Mouse (Mus musculus): ENCODE measurements at regions not wholly inside any gene's neighbourhood (a gene's known extent, or its start where the extent isn't known, plus 50 kb on each side); places are given as distances from the start of the nearest gene placed in this dataset.

DNA sequence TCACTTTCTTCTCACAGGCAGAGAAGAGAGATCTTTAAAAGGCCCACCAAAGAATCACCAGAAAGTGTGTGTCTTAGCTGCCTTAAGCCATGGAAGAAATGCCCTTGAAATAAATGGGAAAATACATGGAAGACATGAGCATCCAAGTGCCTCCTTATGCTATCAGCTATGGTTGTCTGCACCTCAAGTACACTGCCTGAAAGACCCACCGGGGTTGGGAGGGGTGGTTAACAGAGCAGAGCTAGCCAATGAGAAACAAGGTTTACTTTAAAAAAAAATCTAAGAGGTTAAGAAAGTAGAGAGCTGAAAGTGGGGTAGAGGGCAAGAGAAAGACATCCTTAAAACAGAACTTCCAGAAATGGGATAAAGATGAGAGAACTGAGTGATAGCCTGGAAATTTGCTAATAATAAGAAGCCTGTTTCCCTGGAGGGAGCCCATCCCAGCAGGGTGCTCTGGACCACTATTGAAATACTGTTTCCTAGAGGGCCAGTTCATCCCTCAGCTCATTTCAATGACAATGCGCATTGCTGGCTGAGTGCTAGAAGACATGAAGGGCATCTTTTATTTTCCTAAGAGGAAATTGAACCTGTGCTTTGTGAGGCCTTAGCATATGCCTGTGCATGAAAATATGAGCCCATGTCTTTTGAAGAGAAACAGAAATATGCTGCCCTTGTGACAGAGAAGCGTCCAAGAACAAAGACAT, 262.9 kb upstream of the Nt5e start:
- ATAC-seq (replicated peaks; ENCODE audit: low FRiP score, low TSS enrichment, poor library complexity, severe bottlenecking), result no peak

DNA sequence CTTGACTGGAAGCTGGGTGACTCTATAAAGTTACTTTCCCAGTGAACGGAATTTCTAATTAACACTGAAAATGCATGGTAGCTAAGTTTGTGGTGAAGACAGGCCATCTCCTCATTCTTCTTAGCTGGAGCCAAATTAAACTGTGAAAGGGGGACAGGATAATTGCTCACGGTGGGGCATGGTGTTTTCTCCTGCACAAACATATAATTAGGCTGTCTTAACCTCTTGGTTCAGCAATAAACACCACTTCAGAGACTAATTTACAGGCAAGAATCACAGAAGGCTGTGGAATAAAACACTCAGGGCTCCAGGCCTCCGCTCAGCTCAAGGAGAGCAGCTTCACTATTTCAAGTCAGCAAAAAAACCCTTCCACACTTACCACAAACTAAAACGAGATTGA, 261.9 kb upstream of the Nt5e start:
- ATAC-seq (replicated peaks; ENCODE audit: low FRiP score, low TSS enrichment, poor library complexity, severe bottlenecking), result no peak

DNA sequence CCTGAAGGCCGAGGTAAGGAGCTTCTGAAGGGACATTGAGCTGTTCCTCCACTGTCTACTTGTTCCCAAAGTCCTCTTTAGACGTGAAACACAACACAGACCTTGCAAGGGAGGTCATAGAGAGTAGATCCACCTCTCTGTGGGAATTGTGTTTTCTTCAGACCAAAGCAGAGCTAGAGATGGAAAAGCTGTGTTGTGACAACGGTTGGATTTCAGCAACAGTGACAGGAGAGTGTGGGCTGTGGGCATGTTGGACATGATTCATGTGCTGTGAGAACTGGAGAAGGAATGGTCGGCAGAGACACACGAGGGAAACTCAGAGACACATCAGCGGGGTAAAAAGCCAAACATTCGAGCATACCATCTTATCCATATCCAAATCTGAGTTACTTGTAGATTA, 261.2 kb upstream of the Nt5e start:
- ATAC-seq (replicated peaks; ENCODE audit: low FRiP score, low TSS enrichment, poor library complexity, severe bottlenecking), result no peak

DNA sequence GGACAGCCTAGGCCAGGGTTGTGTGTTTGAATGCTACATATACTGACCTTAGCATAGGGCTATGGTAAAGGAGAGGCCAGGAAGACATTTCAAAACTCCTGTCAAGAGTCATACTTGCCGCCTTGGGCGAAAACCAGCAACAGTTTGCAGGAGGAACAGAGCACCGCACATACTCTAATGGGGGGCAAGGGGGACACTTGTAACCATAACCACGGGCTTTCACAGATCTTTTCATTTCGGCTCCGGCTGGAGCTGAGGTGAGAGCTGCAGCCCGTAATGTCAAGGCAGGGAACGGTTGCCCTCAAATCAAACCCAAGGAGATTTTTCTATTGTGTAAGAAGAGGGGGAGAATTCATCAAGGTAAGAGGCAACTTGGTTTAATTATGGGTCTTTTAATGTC, 258.7 kb upstream of the Nt5e start:
- ATAC-seq (replicated peaks; ENCODE audit: low FRiP score, low TSS enrichment, poor library complexity, severe bottlenecking), result no peak

DNA sequence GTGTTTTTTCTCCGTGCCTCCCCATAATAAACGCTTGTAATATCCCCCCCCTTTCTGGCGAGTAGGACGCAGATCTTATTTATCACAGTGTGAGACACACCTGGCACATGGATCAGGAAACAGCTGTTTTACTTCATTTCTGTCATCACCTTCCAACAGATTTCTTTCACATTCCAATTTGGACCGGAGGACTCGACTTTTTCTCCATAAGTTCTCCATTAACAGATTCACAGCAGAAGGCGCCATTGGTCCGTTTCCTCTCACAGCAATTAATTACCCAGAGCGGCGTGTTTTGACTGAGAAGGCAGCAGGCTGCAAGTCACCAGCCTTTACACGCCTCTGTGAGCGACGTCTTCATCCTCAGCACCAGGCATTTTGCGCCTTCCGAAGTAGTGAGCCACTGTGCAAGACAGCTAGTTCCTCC, 258.1 kb upstream of the Nt5e start:
- ATAC-seq (replicated peaks; ENCODE audit: low FRiP score, low TSS enrichment, poor library complexity, severe bottlenecking), result no peak

DNA sequence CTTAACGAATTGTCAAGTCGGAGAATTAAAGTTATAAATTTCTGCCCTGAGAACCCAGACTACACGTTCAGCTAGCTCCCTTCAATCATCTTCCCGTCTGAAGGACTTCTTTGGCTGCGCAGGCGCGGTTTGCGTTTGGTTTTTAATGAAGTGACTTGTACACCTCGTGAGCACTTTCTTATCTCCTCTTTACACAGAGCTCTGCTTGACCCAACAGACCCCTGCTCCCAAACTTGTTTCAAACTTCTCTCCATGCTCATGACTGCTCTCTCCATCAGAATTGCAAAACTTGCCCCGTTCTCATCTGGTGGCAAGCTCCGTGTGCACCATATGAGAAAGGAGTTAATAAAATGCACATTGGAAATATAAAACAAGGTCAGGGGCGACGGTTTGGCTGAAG, 257.2 kb upstream of the Nt5e start:
- ATAC-seq (replicated peaks; ENCODE audit: low FRiP score, low TSS enrichment, poor library complexity, severe bottlenecking), result no peak

DNA sequence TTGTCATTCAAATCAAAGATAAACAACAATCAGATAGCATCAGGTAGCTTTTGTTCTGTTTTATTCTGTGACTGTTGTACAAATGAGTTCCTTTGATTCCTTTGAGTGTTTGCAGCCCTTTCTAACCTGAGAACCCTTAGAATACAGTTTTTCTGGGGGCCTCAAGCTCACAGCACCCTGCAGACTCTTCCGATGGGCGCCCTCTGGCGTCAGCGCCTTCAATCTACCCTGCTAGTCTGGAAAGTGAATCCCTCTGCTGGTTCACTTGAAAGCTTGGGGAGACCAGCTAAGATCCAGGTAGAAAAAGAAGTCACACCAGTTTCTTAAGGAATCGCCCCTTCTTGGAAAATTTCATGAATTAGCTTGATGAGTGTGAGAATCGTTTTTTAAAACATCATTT, 253.8 kb upstream of the Nt5e start:
- no peak for ATAC-seq (replicated peaks; ENCODE audit: low FRiP score, low TSS enrichment, poor library complexity, severe bottlenecking)

DNA sequence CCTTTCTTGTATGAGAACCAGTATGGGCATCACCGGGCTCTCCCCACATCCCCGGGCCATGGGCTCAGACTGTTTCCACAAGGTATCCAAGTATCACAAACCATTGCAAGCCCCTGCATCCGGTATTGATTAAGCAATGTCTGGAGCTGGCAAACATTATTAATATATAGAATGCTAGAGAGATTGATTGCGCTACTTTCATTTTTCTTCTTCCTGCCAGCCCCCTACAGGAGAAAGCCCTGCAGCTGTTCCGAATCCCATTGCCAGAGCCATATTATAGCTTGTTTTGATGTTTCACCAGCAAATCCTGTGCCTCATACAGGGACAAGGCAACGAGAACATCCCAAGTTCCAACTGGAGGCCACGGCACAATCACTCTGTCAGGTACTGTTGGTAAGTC, 253.4 kb upstream of the Nt5e start:
- no peak for ATAC-seq (replicated peaks; ENCODE audit: low FRiP score, low TSS enrichment, poor library complexity, severe bottlenecking)

DNA sequence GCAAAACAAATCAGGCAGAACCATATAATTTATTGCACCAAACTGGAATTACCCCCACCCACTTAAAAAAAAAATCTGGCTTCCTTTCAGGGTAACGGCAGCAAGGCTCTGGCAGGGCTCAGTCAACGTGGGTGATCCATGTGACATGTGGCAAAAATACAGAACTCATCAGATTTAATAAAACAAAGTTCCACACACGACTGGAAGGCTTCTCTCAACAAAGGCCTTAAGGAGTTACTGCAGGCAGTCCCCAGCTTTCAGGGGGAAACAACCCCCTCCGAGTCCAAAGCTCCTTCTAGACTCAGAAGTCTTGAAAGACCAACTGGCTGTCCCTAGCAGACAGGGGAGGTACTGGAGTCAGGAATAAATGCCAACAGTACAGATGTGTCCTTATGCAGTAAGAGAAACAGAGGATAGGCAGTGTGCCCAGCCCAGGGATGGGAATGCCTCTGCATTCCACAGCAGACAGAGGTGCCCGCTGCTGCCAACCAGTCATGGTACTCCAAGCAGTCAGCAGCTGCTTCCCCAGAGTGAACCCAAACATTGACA, 244.0 kb upstream of the Nt5e start:
- ATAC-seq (replicated peaks; ENCODE audit: low FRiP score, low TSS enrichment, poor library complexity, severe bottlenecking), result no peak

DNA sequence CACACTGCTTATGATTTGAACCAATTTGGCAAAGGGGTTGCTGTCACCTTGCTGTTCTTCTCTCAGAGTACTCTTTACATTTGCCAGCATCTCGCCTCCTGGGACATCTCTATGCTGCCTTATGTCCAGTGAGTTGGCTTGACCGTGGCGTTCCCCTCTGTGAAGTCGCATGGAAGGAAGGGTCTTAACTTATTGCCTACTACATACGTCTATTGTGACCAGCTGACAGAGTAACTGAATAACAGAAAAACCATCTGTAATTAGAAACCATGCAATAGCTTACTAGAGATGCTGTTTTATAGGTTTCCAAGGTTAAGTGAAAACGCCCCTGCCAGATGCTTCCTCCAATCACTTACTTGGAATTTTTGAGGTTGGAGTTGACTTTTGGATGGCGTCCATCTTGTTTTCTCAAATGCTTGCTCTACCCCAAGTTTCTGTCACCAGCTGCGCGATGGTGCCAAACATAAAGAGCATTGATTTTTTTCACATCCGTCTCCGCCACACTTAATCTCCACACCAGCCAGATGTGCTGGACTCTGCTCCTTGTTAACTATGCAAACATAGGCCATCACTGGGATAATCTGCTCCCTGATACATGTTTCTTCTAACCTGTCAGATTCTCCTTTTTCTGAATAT, 241.7 kb upstream of the Nt5e start:
- no peak for ATAC-seq (replicated peaks; ENCODE audit: low FRiP score, low TSS enrichment, poor library complexity, severe bottlenecking)

DNA sequence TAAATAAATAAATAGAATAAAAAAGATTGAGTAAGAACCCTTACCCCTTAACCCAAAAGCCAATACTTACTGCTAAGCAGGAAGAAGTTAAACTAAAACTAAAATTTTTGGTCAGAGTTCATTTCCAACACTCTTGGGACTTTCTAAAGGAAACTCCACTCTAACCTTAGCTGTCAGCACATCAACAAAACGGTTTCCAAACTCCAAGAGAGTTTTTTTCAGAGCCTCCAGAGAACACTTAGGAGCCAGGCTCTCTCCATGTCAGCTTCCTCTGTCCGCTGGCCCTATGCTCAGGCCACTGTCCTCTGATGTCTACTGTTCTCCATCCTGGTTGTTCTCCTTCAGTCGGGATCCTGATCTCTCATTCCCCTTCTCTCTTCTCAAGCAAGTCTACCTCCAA, 241.1 kb upstream of the Nt5e start:
- ATAC-seq (replicated peaks; ENCODE audit: low FRiP score, low TSS enrichment, poor library complexity, severe bottlenecking), result no peak

DNA sequence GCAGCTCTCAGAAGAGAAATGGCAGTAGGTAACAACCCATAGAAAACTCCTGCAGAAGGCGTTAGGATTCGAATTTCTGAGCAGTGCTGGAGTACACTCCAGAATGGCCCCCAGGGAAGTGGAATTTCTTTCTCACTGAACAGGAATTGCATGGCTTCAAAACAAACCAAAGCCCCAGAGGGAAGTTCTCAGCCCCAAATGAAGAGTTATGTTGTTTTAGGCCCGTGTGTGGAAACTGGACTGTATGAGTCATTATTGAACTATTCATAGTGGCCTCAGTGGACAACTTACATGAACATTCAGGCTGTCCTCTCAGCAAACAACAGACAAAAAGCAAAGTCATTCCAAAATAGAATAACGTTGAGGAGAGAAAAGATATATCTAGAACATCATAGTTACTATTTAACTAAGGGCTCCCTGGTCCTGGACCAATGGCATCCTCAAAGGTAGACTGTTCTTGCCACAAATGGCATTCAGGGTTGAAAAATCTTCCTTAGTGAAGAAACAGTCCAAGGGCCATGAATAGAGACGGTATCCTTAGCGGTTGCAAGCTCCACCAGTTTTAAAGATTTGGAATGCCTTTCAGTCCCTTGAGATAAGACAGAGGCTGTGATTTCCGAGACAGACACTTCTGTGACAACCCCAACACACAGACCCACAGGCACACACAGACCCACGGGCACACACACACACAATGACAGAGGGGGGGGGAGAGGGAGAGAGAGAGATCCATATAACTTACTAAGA, 235.0 kb upstream of the Nt5e start:
- ATAC-seq (replicated peaks; ENCODE audit: low FRiP score, low TSS enrichment, poor library complexity, severe bottlenecking), result no peak

DNA sequence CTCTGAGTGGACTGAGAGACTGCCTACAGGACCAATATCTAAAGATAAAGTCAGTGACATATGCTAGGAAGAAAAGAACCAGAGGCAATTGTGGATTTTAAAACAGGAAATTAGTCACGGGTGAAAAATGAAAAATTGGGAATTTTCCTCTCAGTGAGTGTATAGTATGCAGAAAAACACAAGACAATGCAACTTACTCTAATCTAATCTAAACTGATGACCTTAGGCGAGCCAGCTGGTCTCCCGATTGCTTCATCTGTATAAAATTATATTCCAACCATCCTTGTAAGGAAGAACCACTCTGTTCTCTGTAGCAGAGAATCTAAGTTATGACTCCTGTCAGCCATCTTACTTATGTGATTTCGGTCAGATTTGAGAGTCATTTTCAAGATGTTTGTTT, 234.4 kb upstream of the Nt5e start:
- ATAC-seq (replicated peaks; ENCODE audit: low FRiP score, low TSS enrichment, poor library complexity, severe bottlenecking), result no peak

DNA sequence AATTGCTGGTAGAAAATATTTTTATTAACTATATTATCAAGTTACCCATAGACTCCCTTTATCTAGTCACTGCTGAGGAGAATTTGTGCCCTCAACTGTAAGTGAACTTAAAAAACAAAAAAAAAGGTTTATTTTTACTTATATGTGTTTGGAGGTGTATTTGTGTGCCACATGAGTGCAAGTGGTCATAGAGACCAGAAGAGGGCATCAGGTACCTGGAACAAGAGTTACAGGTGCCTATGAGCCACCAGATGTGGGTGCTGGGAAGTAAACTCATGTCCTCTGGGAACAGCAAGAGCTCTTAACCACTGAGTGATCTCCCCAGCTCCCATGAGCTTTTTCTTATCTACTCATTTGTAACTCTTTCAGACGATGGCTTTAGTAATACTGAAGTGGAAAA, 213.9 kb upstream of the Nt5e start:
- ATAC-seq (replicated peaks; ENCODE audit: low FRiP score, low TSS enrichment, poor library complexity, severe bottlenecking), result no peak

DNA sequence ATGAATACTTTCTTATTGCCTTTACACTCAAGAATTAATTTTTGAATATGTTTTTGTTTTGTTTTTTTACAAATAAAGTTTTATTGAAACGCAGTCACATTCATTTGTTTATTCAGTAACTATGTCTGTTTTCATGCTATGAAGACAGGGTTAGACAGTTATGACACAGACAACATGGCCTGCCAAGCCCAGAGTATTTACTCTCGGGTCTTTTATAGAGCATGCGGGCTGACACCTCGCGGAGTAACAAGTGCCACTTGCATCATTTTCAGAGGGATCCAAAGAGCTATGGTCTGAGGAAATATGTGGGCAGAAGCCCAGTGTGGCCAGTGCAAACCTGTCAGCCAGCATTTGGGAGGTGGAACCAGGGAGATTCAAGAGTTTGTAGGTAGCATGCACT, 206.5 kb upstream of the Nt5e start:
- no peak for ATAC-seq (replicated peaks; ENCODE audit: low FRiP score, low TSS enrichment, poor library complexity, severe bottlenecking)

DNA sequence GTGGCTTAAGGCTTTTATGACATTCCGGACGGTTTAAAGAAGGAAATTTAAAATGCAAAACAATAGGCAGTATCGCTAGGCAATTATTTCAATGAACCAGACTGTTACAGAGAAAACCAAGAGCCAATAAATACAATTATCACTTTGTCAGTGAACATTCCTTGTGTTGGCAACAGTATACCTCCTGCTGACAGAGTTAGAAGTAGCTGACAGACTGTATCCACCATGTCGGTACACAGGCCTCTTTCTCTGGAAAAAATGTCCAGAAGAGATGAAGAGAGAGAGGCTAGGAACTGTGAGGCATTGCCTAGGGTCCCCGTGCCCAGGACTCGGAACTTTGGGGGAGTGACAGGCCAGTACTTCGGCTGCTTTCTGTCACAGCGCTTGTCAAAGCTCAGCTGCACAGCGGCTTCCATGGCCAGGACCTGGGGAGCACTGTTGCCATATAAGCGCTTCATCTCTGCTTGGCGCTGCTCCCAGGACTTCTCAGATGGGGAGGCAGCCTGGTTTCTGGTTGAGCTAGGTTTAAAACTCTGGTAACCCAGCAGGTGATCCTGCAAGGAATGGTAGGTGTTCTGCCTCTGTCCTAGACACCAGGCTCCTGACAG, 205.9 kb upstream of the Nt5e start:
- ATAC-seq (replicated peaks; ENCODE audit: low FRiP score, low TSS enrichment, poor library complexity, severe bottlenecking), result no peak

DNA sequence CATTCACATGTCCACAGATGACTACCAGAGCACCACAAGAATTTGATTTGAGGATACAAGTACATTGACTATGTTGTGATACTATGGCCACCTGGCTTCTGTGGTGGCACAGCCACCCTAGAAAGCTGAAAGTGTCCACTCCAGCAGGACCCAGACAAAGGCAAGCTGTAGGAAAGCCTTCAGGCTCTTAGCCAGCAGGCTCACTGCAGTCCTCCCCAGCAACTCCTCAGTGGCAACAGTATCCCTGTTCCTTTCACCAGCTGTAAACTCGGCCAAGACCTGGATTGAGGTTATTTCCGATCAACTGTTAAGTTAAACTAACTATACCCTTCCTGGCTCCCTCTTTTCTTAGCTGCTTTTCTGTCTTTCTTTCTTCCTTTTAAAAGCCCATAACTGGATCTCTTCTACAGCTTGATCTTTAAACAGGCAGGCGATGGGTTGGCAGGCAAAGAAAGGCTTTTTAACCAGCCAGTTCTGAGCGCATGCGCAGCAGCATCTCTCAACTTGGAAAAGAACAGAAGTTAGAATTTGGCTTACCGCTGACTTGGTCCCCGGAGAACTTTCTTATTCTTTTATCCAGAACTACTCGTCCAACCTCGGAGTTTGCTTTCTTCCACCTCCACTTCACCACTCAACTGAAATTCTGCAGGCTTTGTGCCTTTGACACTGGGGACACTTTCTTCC, 202.5 kb upstream of the Nt5e start:
- no peak for ATAC-seq (replicated peaks; ENCODE audit: low FRiP score, low TSS enrichment, poor library complexity, severe bottlenecking)

DNA sequence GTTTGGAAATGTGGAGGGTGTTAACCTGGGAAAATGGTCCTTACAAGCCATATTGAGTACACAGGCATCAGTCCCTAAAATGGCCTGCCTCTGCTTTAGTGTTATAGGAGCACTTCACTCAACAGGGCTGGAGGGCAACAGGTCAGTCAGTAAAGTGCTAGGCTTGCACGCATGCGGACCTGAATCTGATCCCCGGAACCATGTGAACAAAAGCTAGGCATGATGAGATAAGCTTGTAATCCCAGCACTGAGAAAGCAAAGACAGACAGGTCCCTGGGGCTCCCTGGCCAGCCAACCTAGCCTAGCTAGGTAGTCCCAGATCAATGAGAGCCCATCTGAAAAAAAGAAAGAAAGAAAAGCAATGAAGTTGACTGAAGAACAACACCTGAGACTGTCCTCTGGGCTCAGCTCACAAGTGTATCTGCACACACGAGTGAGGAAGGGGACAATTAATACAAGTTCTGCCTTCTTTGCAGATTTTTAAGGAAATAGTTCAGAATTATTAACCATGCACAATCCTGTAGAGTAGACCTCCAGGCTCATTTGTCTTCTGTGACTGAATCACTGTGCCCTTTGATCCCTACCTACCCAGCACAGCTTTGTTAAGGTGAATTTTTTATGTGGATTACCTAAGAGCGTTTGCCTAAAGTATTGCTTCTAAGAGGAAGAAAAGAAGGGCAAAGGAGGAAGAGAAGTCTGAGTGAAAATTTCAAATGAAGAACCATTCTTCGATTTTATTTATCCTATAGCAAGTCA, 163.8 kb upstream of the Nt5e start:
- no peak for ATAC-seq (replicated peaks; ENCODE audit: low FRiP score, low TSS enrichment, poor library complexity, severe bottlenecking)
